Mouse (Mus musculus): ENCODE results near the gene Rab3d. TPM values are rescaled to one million over a fixed set of nuclear protein-coding genes. Genes with fewer than 3 reads are reported as not detected.

Gene Rab3d
- polyA plus RNA-seq, 1 experiment = 23.3 TPM

GRCm38 (mm10) chr9:21925506-21925905, 7.5 kb upstream of the Rab3d start:
- TF ChIP-seq POLR2A (IDR thresholded peaks at IDR 0.05; ENCODE audit: borderline replicate concordance, extremely low read depth, insufficient read depth, insufficient read length, poor library complexity, severe bottlenecking) (no peak), CTCF (IDR thresholded peaks at IDR 0.05; ENCODE audit: borderline replicate concordance, extremely low read depth, insufficient read depth, insufficient read length) (no peak)

DNA sequence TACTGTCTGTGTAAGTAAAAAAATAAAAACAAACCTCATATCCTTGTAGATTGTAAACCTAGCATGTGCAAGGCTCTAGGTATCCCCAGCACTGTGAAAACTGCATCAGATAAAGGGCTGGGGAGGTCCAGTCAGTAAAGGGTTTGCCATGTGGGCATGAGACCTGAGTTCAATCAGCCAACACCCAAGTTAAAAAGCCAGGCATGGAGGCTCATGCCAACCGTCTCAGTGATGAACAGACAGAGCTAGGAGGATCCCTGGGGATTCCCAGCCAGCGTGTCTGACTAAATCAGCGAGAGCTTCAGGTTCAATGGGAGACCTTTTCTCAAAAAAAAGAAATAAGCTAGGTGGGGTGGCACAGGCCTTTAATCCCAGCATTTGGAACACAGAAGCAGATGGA, 7.0 kb upstream of the Rab3d start:
- DNase-seq (ENCODE audit: low read depth) = no peak
- TF ChIP-seq CTCF (IDR thresholded peaks at IDR 0.05; ENCODE audit: borderline replicate concordance, extremely low read depth, insufficient read depth, insufficient read length) (no peak), POLR2A (IDR thresholded peaks at IDR 0.05; ENCODE audit: borderline replicate concordance, extremely low read depth, insufficient read depth, insufficient read length, poor library complexity, severe bottlenecking) (no peak)

More at GRCm38 (mm10) chr9:21925506-21925905, 7.5 kb upstream of the Rab3d start:
- no peak for DNase-seq (ENCODE audit: low read depth)

GRCm38 (mm10) chr9:21924099-21924493, 6.1 kb upstream of the Rab3d start:
- no peak for DNase-seq (ENCODE audit: low read depth)
- TF ChIP-seq POLR2A (IDR thresholded peaks at IDR 0.05; ENCODE audit: borderline replicate concordance, extremely low read depth, insufficient read depth, insufficient read length, poor library complexity, severe bottlenecking) (no peak), CTCF (IDR thresholded peaks at IDR 0.05; ENCODE audit: borderline replicate concordance, extremely low read depth, insufficient read depth, insufficient read length) (no peak)

GRCm38 (mm10) chr9:21923490-21924098, 5.6 kb upstream of the Rab3d start:
- DNase-seq (ENCODE audit: low read depth) = no peak
- TF ChIP-seq CTCF (IDR thresholded peaks at IDR 0.05; ENCODE audit: borderline replicate concordance, extremely low read depth, insufficient read depth, insufficient read length) (no peak), POLR2A (IDR thresholded peaks at IDR 0.05; ENCODE audit: borderline replicate concordance, extremely low read depth, insufficient read depth, insufficient read length, poor library complexity, severe bottlenecking) (no peak)

- DNase-seq (ENCODE audit: low read depth) = no peak
- no peak for TF ChIP-seq CTCF (IDR thresholded peaks at IDR 0.05; ENCODE audit: borderline replicate concordance, extremely low read depth, insufficient read depth, insufficient read length)
- TF ChIP-seq POLR2A (IDR thresholded peaks at IDR 0.05; ENCODE audit: borderline replicate concordance, extremely low read depth, insufficient read depth, insufficient read length, poor library complexity, severe bottlenecking) = no peak
Measured at GRCm38 (mm10) chr9:21923036-21923435, 5.0 kb upstream of the Rab3d start.

GRCm38 (mm10) chr9:21918692-21919384, 846 bp upstream of the Rab3d start:
- DNase-seq (ENCODE audit: low read depth) = no peak
- TF ChIP-seq POLR2A (IDR thresholded peaks at IDR 0.05; ENCODE audit: borderline replicate concordance, extremely low read depth, insufficient read depth, insufficient read length, poor library complexity, severe bottlenecking) (no peak), CTCF (IDR thresholded peaks at IDR 0.05; ENCODE audit: borderline replicate concordance, extremely low read depth, insufficient read depth, insufficient read length) (no peak)

- TF ChIP-seq CTCF (IDR thresholded peaks at IDR 0.05; ENCODE audit: borderline replicate concordance, extremely low read depth, insufficient read depth, insufficient read length) (no peak), POLR2A (IDR thresholded peaks at IDR 0.05; ENCODE audit: borderline replicate concordance, extremely low read depth, insufficient read depth, insufficient read length, poor library complexity, severe bottlenecking) (no peak)
- DNase-seq (ENCODE audit: low read depth) = peak; percentile 79
Measured at GRCm38 (mm10) chr9:21917493-21918034, 428 bp downstream of the Rab3d start.

DNA sequence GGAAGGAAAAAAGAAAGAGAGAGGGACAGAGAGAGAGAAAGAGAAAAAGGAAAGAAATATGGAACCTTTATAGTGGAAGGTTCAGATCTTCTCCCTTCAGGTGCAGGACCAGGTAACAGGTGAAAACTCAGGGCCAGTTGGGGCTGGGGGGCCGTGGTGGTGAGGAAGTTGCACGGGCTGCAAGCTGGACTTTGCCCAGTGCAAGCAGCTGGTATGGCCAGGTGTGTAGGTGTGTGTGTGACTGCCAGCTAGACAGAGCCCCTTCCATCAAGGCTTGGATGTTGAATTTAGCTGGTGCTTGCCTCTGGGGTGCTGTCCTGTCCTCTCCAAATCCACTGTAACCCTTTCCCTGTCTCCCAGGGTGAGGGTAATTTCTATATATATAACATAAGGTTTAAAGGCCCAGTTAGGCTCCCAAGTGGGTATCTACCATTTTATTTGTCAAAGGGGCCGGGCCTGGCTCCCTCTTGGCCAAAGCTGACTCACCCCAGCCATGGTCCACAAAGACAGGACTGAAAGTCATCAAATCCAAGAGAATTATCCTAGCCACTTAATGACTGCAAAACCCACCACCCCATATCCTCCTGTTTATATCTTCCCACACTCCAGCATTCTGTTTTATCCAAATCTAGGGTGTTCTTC, 1.0 kb downstream of the Rab3d start:
- TF ChIP-seq POLR2A (IDR thresholded peaks at IDR 0.05; ENCODE audit: borderline replicate concordance, extremely low read depth, insufficient read depth, insufficient read length, poor library complexity, severe bottlenecking) = no peak
- no peak for TF ChIP-seq CTCF (IDR thresholded peaks at IDR 0.05; ENCODE audit: borderline replicate concordance, extremely low read depth, insufficient read depth, insufficient read length)

GRCm38 (mm10) chr9:21909474-21910223, 8.3 kb downstream of the Rab3d start:
- TF ChIP-seq CTCF (IDR thresholded peaks at IDR 0.05; ENCODE audit: borderline replicate concordance, extremely low read depth, insufficient read depth, insufficient read length) (no peak), POLR2A (IDR thresholded peaks at IDR 0.05; ENCODE audit: borderline replicate concordance, extremely low read depth, insufficient read depth, insufficient read length, poor library complexity, severe bottlenecking) (no peak)

More for the DNA sequence above, 1.0 kb downstream of the Rab3d start:
- no peak for DNase-seq (ENCODE audit: low read depth)

DNA sequence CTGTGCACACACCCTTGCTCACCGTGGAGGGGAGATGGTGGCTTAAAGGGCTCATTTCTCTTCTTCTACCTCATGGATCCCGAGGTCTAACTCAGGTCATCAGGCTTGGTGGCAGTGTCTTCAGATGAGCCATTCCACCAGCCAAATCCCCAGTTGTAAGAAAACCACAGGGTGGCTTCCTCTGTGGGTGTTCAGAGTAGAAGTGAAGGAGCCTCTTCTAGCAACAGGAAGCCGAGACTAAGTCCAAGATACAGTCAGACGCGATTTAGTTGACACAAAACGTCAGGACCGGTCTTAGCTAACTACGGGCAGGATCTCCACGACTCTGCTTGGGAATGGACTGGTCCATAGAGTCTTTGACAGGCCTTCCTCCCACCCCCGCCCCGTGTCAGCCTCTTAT, 9.8 kb downstream of the Rab3d start:
- DNase-seq (ENCODE audit: low read depth) = no peak
- TF ChIP-seq CTCF (IDR thresholded peaks at IDR 0.05; ENCODE audit: borderline replicate concordance, extremely low read depth, insufficient read depth, insufficient read length) (no peak), POLR2A (IDR thresholded peaks at IDR 0.05; ENCODE audit: borderline replicate concordance, extremely low read depth, insufficient read depth, insufficient read length, poor library complexity, severe bottlenecking) (no peak)

More at GRCm38 (mm10) chr9:21909474-21910223, 8.3 kb downstream of the Rab3d start:
- DNase-seq (ENCODE audit: low read depth) = no peak

DNA sequence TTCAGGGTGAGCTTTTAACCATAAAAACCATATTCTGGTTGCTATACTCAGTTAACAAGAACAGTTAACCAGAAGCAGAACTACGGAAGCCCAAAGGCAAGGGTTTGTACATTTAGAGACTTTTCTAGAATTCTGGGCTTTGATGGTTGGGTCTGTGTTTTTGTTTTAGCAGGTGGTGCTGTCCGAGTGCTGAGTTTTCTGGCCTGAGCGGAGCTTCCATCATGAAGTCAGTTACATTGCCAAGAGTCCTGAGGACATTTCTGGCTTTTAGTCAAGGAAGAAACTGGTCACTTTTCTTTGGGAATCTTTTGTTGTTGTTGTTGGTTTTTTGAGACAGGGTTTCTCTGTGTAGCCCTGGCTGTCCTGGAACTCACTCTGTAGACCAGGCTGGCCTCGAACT, 14.0 kb downstream of the Rab3d start:
- DNase-seq (ENCODE audit: low read depth) = no peak
- TF ChIP-seq CTCF (IDR thresholded peaks at IDR 0.05; ENCODE audit: borderline replicate concordance, extremely low read depth, insufficient read depth, insufficient read length) = no peak
- TF ChIP-seq POLR2A (IDR thresholded peaks at IDR 0.05; ENCODE audit: borderline replicate concordance, extremely low read depth, insufficient read depth, insufficient read length, poor library complexity, severe bottlenecking) = no peak

Data from brain, embryonic 14.5 days (tissue).